Mouse (Mus musculus) CD4-positive helper T cell, adult 2 months (primary cell): ENCODE measurements around the gene Cntnap3.

Experiments
- DNase-seq: peaks from one replicate; pipeline ENCODE4 v3.0.0-alpha.2; 2012; ENCODE audit warnings: low read depth, missing footprints, low spot score

The Cntnap3 gene

DNA sequence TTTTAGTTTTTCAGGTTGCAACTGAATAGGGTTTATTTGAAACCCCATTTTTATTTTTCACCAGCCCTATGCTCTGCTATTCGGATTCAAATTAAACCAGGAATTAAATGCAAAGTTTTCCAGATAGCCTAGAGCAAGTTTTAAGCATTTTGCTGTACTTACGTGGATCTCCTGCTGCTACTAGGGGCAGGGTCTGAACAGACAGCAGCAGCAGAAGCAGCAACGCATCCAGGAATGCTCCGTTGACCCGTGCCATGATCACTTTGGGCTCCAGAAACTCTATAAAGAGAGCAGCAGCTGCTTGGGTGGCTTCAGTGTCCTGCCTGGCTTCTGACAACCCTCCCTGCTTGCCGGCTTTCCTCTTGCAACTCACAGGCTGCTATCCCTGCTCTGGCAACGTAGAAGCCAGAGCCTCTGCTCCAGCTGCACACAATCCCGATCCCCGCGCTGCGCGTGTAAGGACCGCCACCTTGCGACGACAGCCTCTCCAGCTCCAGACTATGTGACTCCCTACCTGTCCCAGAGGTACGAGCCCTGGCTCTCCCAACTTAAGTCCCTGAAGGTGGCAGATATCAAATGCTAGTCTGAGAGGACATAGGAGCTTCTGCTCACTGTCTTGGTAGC lies at the start of gene Cntnap3:
Gene Cntnap3, minus strand, starts transcription at position 371 of the 624 bp plus-strand sequence.
- no peak for DNase-seq

DNA sequence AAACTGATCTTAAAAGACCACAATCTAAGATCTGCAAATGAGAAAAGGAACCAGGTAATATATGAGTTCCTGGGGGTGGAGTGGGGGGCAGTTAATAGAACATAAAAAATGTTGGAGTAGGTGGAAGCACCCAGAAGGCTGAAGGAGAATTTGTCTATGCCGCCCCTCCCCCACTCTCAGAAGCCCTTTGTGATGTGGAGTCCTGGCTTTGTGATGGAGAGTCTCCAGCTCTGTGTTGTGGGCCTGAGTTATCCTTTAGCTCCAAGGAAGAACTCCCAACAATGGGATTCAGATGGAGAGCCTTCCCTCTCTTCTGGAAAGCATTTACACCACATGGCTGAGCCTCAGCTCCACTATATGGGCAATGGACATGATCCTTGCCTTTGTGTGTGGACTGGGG lies 13.4 kb upstream of the Cntnap3 start, which contains the start of gene Spata31:
Gene Spata31, plus strand, starts transcription at position 216 of the 400 bp plus-strand sequence.
- no peak for DNase-seq

DNA sequence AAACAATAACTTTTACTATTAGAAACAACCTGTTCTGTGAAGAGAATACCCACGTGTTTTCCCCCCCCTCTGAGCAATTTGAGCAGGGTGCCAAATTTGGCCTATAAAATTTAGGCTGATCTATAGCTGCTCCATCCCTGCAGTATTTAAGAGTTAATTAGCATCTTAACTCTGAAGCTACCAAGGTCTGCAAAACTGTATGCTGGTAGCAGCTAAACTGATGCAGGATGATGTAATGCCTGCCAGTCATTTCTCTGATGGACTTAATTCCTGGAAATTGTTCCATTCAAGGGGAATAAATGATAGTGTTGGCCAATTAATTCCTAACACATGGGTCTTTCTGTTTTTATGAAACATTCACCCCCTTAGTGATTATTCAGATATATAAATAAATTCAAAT lies 623 bp downstream of the Cntnap3 start:
- no peak for DNase-seq

DNA sequence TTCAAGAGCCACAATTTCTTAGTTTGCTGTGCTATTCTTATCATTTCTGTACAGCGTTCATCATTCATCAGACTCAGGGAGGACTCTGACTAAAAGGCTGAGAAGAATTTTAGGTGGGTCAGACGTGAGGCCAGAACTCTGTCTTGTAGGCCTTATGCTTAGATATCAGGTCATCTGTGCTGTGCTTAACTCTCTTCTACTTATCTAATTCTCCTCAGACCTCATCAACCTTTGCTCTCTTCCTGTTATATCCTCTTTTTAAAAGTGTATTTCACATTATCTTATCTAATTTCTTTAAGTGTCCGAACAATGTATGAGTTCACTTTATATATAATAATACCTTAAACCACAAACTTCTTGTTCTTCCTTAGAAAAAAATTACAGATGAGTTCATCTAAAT lies 38.4 kb downstream of the Cntnap3 start:
- DNase-seq: no peak

DNA sequence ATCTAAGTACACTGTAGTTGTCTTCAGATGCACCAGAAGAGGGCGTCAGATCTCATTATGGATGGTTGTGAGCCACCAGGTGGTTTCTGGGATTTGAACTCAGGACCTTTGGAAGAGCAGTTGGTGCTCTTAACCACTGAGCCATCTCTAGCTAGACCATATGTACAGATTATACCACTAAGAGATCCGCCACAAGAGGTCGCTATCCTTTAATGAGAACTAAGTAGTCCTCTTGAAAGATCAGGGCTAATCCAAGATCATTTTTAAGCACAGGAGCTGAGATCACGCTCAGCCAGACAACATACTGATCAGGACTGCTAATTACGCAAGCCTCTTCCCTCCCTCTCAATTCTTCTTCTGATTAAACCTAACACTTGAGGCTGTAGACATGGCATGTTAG lies 78.9 kb downstream of the Cntnap3 start:
- peak; percentile 2 for DNase-seq

DNA sequence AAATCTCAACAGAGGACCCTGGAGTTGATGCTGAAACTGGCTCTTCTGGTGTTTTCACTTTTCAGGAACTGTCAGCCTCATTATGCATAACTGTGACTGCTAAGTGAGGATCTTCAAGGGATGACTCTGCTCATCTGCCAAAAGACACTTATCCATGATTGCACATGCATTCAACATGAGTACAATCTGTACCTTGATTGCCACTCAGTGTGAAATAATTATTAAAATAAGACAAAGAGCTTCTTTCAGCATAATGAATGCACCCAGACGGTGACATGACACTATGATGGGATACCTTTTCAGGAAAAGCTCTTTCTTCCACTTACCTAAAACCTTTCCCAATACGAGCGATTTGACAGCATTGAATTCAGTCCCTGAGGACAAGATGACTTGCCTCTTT lies 158.4 kb downstream of the Cntnap3 start:
- DNase-seq: no peak

DNA sequence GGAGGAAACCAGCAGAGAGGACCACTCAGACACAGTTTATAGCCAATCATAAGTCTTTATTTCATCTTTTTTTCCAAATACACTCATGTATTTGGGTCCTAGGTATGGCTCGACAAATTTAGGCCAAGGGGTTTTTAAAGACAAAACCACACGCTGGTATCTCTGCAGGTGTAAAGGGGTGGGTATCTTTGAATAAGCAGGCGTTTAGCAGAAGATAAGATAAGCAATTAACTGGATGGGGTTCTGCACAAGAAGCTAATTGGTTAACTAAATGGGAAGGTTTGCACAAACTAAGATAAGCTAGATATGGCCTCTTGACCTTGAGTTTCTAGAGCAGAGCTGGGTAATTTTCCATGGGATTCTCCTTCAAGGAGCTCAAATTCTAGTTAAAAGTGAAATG lies 171.5 kb downstream of the Cntnap3 start:
- no peak for DNase-seq

DNA sequence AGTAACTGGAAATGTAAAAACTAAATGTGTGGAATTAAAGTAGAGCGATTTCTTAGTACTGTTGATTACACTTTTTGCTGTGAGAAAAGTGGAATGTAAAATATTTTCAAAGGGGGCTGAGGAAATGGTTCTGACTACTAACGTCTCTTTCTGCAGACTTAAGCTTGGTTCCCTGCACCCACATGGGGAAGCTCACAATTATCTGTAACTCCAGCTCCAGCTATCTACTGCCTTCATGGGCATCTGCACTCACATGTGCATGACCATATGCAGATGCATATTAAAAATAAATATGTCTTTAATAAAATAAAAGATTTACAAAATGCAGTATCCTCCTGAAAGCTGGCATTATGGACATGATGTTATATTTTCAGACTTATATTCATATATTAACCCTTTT lies 187.0 kb downstream of the Cntnap3 start:
- no peak for DNase-seq

DNA sequence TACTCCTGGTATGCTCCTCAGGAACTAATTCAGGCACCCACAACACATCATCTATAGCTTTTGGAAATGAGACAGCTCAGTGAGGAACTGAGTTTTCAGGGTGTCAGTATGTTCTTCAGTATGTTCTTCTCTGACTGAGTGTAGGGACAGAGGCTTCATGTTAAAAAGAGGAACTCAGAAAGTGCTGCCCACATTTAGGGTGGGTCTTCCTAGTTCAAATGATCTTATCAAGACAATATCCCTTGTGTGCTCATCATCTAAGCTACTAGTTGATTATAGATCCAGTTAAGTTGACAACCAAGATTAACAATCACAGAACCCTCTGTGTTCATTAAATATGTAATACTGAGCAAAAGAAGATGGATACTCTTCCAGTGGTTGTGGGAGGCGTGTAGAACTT lies 211.3 kb downstream of the Cntnap3 start:
- no peak for DNase-seq
